Mouse (Mus musculus) common myeloid progenitor, adult 5-6 weeks (primary cell): ENCODE data around the gene S100a16. TPM values are rescaled to one million over a fixed set of nuclear protein-coding genes. Genes with fewer than 3 reads are reported as not detected.

ENCODE experiments used
- ATAC-seq: replicated peaks from 2 replicates; pipeline ENCODE4 v1.8.0; 2016; ENCODE audit warnings: low read depth, mild to moderate bottlenecking, moderate TSS enrichment, inconsistent platforms; ENCODE audit not compliant: poor library complexity, severe bottlenecking
- total RNA-seq: library from RNA; stranded (forward); fragments of 200-1000, 187-1606 nt; gene quantifications from 2 replicates; pipeline ENCODE4 v1.2.3, GENCODE M21; 2017

The S100a16 gene
- total RNA-seq, 1 experiment from 2014 or later: not detected

DNA sequence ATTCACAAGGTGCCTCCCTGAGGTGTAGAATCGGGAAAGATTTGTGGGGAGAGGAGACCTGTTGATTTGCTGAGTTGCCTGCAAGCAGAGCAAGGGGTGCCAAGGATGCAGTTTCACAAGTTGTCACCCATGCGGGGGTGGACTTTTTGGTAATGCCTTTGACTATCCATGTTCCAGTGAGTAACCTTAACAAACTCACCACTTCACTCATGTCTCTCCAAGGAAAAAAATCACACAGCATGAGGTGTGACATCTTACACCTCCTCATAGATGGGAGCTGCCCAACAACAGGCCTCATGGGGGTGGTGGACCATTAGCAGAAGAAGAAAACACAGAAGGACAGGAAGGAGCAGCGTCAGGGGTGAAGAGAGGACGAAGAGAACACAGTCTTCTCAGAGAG is 45.5 kb downstream of the S100a16 start:
- no peak for ATAC-seq

DNA sequence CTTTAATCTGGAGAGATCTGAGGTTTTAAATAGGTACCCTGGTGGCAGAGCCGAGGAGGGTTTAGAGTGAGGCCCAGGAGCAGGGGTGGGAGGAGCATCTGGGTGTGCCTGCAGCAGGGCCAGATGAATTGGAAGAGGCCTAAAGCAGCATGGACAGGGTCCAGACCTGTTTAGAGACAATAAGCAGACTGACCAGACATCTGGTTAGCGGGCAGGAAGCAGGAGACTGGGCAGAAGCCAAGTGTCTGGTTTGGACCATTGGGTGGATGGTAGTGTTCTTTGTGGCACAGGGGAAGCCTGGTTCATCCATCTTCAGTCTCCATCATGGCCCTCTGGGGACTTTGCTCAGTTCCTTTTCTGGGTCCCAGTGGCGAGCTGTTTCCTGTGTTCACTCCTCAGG is 46.8 kb downstream of the S100a16 start:
- ATAC-seq: no peak

DNA sequence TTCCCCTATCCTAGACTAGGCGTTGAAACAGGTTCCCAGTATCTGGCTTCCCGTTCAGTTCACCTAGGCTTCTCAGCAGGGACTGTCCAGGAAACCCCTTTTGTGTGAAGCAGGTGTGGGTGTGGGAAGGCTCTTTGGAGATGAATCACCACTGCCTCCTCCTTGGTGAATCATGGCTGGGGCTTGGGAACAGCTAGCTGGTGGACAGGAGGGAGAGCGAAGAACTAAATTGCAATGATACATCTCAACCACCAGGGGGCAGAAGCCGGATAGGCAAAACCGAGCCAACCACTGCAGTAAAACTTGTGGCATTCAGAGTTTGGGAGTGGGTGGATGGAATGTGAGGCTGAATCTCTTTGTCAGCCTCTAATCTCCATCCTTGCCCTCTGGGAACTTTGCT is 48.5 kb downstream of the S100a16 start:
- peak; percentile 50 for ATAC-seq

DNA sequence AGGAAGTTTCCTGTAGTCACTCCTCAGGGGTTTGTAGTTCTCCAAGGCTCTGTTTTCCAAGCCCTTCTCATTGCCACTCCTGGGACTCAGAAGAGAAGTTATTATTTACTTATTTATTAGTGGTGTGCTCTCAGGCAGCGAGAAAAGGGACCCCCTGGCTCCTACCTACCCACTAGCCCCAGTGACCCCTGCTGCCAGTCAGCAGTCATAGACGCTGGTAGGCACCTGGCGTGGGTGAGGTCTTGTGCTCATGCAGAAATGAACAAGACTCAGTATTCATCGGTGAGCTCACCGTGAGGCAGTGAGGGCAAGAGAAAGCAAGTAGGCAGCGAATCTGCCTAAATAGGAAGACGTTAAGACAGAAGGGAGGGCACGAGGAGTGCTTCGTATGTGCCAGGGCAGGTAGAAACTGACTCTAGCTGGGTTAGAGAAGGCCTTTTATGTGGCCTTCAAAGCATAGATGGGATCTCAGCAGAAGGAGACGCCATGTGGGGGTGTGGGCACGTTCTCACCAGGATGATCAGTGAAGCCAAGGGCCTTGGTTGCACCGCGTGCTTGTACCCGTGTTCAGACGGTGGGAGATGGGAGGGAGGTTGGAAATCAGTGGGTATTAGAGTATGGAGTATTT is 49.1 kb downstream of the S100a16 start:
- no peak for ATAC-seq

DNA sequence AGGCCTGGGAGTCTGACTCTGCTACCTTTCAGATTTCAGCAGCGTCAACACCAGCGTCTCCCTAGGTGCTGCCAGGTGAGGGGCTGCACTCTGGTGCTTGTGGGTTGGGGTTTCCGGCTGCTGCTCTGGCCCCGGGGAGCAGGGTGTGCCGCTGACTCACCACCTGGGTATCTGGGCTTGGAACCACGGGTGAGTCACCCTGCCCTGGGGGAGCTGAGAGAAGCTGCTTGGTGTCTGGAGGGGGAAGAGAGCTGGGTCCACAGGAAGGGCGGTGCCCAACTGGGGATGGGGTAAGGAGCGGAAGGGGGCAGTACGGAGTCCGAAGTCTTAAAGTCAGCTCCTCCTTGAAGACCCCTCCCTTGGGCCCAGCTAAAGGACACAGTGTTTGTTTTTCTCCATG is 49.9 kb downstream of the S100a16 start:
- ATAC-seq: peak; percentile 82

DNA sequence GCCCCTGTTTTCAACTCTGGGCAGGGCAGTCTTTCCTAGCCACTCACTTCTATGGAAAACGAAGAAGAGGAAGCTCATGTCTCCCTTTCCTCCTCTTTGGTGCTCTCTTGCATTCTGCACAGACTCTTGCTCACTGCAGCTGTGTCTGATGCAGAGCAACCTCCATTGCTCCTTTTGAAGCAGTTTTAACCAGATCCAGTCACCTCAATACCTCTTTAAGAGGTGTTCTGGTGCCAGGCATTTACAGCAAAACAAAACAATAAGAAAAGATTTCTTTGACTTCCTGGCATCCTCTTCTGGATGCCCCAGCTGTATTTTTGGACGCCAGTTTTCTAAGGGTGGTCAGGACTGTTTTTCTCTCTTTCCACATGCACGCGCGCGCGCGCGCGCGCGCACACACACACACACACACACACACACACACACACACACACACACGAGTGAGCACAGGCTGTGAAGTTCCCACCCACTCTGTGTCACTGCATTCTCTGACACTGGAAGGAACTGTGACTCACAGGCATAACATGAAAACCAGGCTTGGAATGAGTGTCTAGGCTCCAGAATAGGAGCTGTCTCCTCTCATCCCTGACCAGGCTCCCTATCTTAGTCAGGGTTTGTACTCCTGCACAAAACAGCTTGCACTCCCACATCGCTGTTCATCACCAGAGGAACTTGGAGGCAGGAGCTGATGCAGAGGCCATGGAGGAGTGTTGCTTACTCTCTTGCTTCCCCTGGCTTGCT is 50.5 kb downstream of the S100a16 start:
- ATAC-seq: no peak

DNA sequence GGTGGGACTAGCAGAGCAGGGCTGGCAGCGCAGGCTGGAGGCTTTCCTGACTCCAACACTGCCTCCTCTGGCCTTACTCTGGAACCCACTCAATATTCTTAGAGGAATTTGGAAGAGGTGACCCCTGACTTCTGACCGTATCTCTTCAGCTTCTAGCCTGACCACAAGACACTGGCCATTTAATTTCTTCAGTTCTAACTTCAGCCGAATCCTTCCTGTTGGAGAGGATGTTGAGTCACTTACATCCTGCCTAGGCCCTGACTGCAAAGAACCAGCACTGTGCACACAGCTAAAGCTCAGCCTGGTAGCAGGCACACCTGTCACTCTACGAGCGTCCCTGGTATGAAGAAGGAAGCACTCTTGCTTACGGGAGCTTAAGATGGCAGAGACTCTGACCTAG is 52.3 kb downstream of the S100a16 start:
- peak; percentile 45 for ATAC-seq

DNA sequence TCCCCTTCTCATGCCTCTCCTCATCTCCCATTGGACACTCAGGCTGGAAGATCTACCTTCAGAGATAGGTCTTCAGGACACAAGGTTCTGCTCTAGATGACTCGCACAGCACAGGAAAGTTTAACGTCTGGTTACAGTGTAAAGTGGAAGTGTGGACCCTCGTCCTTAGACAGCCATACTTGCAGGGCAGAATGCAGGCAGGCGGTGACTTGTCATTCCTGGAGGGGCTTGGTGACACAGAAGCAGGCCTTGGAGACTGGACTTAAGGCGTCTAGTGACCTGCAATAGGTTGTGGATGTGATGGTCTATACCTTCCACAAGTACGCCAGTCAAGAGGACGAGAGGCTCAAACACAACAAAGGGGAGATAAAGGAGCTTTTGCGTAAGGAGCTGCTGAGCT is 52.9 kb downstream of the S100a16 start, which contains the start of gene S100a2:
S100a2 (plus strand) TSS at position 301 of the 400 bp plus-strand sequence.
- ATAC-seq: no peak

Other genes starting within 250 kb of the S100a16 start
- 34.4 and 39.8 TPM in 2 replicates for gene Gatad2b, start 244.1 kb upstream of the S100a16 start, total RNA-seq
- 1.1 and 1.2 TPM in 2 replicates for gene Slc27a3, start 147.3 kb upstream of the S100a16 start, total RNA-seq
- gene Ints3, start 103.6 kb upstream of the S100a16 start, total RNA-seq: 19.2 and 21.7 TPM in 2 replicates
- gene Npr1, start 71.4 kb upstream of the S100a16 start, total RNA-seq: not detected in 2 replicates
- 200 and 222 TPM in 2 replicates for gene Ilf2, start 61.1 kb upstream of the S100a16 start, total RNA-seq
- 37.3 and 43.3 TPM in 2 replicates for gene Snapin, start 46.2 kb upstream of the S100a16 start, total RNA-seq
- gene Chtop, start 27.8 kb upstream of the S100a16 start, total RNA-seq: 88.3 and 113 TPM in 2 replicates
- 68.0 and 72.4 TPM in 2 replicates for gene S100a1, start 22.9 kb upstream of the S100a16 start, total RNA-seq
- gene S100a13, start 22.8 kb upstream of the S100a16 start, total RNA-seq: 45.3 and 46.6 TPM in 2 replicates
- not detected in 2 replicates for gene S100a14, start 10.4 kb upstream of the S100a16 start, total RNA-seq
- gene S100a3, start 23.3 kb downstream of the S100a16 start, total RNA-seq: 0.49 TPM in 1 of 2 replicates, not detected in the other
- gene S100a2, start 53.0 kb downstream of the S100a16 start, total RNA-seq: not detected in 2 replicates
- gene Gm42674, start 64.7 kb downstream of the S100a16 start, total RNA-seq: not detected in 2 replicates
- 15.1 and 35.7 TPM in 2 replicates for gene S100a4, start 66.5 kb downstream of the S100a16 start, total RNA-seq
- gene S100a5, start 71.3 kb downstream of the S100a16 start, total RNA-seq: not detected in 2 replicates
- 8.0 and 14.7 TPM in 2 replicates for gene S100a6, start 75.6 kb downstream of the S100a16 start, total RNA-seq
- gene S100a7a, start 116.8 kb downstream of the S100a16 start, total RNA-seq: not detected in 2 replicates
- 430 and 433 TPM in 2 replicates for gene S100a8, start 131.7 kb downstream of the S100a16 start, total RNA-seq
- gene S100a9, start 158.5 kb downstream of the S100a16 start, total RNA-seq: 306 and 341 TPM in 2 replicates
- not detected in 2 replicates for gene Pglyrp4, start 189.7 kb downstream of the S100a16 start, total RNA-seq
- gene Gm5849, start 240.6 kb downstream of the S100a16 start, total RNA-seq: not detected in 2 replicates